Mouse (Mus musculus) megakaryocyte, embryonic 14.5 days (primary cell): ENCODE data around the gene Npff. TPM values are rescaled to one million over a fixed set of nuclear protein-coding genes. Genes with fewer than 3 reads are reported as not detected.

Experiments
- H3K27me3 ChIP-seq: replicated peaks from 2 replicates; pipeline ENCODE3; 2012; ENCODE audit warnings: inconsistent platforms
- H3K36me3 ChIP-seq: replicated peaks from 2 replicates; pipeline ENCODE3; 2012; ENCODE audit warnings: low read length, inconsistent platforms, mixed read lengths
- H3K4me1 ChIP-seq: 2 replicates; pipeline ENCODE4 v1.6.1; 2012; ENCODE audit warnings: inconsistent platforms
- H3K4me3 ChIP-seq: replicated peaks from 2 replicates; pipeline ENCODE3; 2012; ENCODE audit warnings: moderate library complexity, mild to moderate bottlenecking, inconsistent platforms
- H3K9me3 ChIP-seq: 2 replicates; pipeline ENCODE4 v1.6.1; 2012; ENCODE audit warnings: inconsistent platforms
- FLI1 ChIP-seq: IDR thresholded peaks from 2 replicates; pipeline ENCODE4 v1.6.1; 2012; ENCODE audit warnings: low read length, inconsistent platforms, mixed read lengths
- GATA1 ChIP-seq: IDR thresholded peaks from 3 replicates; pipeline ENCODE4 v1.6.1; 2012; ENCODE audit warnings: mixed read lengths, low read length, inconsistent platforms, borderline replicate concordance
- polyA plus RNA-seq: library from polyadenylated mRNA; stranded (reverse); fragments of >175 nt; gene quantifications from 2 replicates; pipeline ENCODE4 v1.2.3, GENCODE M21; 2012; ENCODE audit warnings: low replicate concordance; ENCODE audit not compliant: insufficient read depth

Gene Npff
- polyA plus RNA-seq, 1 experiment: 4.0 TPM

GRCm38 (mm10) chr15:102498322-102498721 is 26.4 kb downstream of the Npff start:
- Histone ChIP-seq H3K9me3 (no peaks in the 10 kb centered on the region), H3K27me3 (no peaks in the 10 kb centered on the region), H3K36me3 (peaks cover 97% of the 10 kb centered on the region), H3K4me1 (0 out of 2 replicates have a peak, but pooled peaks cover 6% of the 10 kb centered on the region), H3K4me3 (no peak overlapping the region)
- TF ChIP-seq FLI1 (no peak), GATA1 (no peak)

GRCm38 (mm10) chr15:102487664-102488063 is 37.1 kb downstream of the Npff start:
- TF ChIP-seq FLI1 (no peak), GATA1 (no peak)
- no peaks in the 10 kb centered on the region for H3K27me3 ChIP-seq
- peaks cover 100% of the 10 kb centered on the region for H3K36me3 ChIP-seq

DNA sequence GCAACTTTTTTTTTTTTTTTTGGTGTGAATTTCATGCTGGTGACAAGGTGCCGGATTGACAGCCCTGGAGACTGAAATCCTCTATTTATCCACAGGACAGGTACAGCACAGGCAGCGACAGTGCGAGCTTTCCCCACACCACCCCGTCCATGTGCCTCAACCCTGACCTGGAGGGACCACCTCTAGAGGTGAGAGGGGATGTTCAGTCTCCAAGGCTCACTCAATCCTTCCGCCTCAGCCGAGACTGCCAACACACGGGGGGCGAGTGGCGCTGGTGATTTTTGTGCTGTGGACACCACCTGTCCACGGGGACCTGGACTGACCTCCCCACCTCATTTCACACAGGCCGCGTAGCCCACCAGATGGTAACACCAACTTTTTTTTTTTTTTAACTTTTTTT is 38.9 kb downstream of the Npff start:
- no peaks in the 10 kb centered on the region for H3K9me3 ChIP-seq
- H3K27me3 ChIP-seq: no peaks in the 10 kb centered on the region
- H3K4me3 ChIP-seq: no peak overlapping the region
- peaks cover 16% of the 10 kb centered on the region for H3K4me1 ChIP-seq
- H3K36me3 ChIP-seq: peaks cover 98% of the 10 kb centered on the region
- TF ChIP-seq GATA1: no peak
- TF ChIP-seq FLI1: no peak

More at GRCm38 (mm10) chr15:102487664-102488063, 37.1 kb downstream of the Npff start:
- Histone ChIP-seq H3K4me1 (peaks cover 16% of the 10 kb centered on the region), H3K9me3 (no peaks in the 10 kb centered on the region), H3K4me3 (no peak overlapping the region)

DNA sequence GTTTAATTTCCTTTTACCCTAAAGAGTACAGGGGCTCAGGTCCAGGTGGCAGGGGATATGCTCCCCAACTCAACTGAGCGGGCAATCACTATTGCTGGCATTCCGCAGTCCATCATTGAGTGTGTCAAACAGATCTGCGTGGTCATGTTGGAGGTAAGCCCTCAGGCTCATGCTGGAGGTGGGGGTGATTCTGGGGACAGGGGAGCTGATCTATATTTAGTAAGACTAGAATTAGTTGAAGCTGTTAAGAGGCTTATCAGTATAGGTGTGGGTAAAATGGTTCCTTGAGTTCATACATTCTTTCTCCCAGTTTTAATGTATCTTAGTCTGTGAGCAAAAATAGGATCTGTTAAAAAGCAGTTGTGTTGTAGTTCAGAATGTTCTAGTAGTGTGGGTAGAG is 41.6 kb downstream of the Npff start:
- Histone ChIP-seq H3K4me1 (peaks cover 16% of the 10 kb centered on the region), H3K27me3 (no peaks in the 10 kb centered on the region), H3K36me3 (peaks cover 94% of the 10 kb centered on the region), H3K9me3 (no peaks in the 10 kb centered on the region), H3K4me3 (no peak overlapping the region)
- TF ChIP-seq FLI1: no peak
- TF ChIP-seq GATA1: no peak

DNA sequence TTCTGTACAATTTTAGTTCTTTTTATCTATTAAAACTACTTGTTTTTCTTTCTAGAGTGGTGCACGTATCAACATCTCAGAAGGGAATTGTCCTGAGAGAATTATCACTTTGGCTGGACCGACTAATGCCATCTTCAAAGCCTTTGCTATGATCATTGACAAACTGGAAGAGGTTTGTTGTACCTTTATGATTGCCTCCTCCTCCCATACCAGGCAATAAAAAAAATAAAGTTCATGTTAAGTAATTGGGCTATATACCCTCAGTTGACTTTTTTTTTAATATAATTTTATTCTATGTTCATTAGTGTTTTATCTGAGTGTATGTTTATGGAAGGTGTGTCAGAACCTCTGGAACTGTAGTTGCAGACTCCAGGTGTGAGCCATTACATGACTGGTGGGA is 50.2 kb downstream of the Npff start:
- no peak overlapping the region for H3K4me3 ChIP-seq
- no peaks in the 10 kb centered on the region for H3K27me3 ChIP-seq
- no peaks in the 10 kb centered on the region for H3K9me3 ChIP-seq
- peaks cover 65% of the 10 kb centered on the region for H3K36me3 ChIP-seq
- H3K4me1 ChIP-seq: peaks cover 18% of the 10 kb centered on the region
- TF ChIP-seq FLI1 (no peak), GATA1 (no peak)

Other genes with a start within 250 kb of the Npff start
- gene Mfsd5, start 245.5 kb downstream of the Npff start, polyA plus RNA-seq: 72.6 and 109 TPM in 2 replicates
- gene Espl1, start 228.7 kb downstream of the Npff start, polyA plus RNA-seq: 7.5 and 12.3 TPM in 2 replicates
- gene Pfdn5, start 198.8 kb downstream of the Npff start, polyA plus RNA-seq: 5.9 and 58.8 TPM in 2 replicates
- gene Myg1, start 193.2 kb downstream of the Npff start, polyA plus RNA-seq: 35.8 and 92.1 TPM in 2 replicates
- gene Aaas, start 174.2 kb downstream of the Npff start, polyA plus RNA-seq: 51.2 and 84.3 TPM in 2 replicates
- 0.10 TPM in 1 of 2 replicates, not detected in the other for gene Sp7, start 157.8 kb downstream of the Npff start, polyA plus RNA-seq
- 3.9 and 15.5 TPM in 2 replicates for gene Sp1, start 118.8 kb downstream of the Npff start, polyA plus RNA-seq
- gene Amhr2, start 79.6 kb downstream of the Npff start, polyA plus RNA-seq: 0.37 TPM in 1 of 2 replicates, not detected in the other
- gene Prr13, start 65.9 kb downstream of the Npff start, polyA plus RNA-seq: 978 and 1,945 TPM in 2 replicates
- gene Pcbp2, start 54.4 kb downstream of the Npff start, polyA plus RNA-seq: 254 and 404 TPM in 2 replicates
- not detected in 2 replicates for gene Gm10337, start 21.2 kb downstream of the Npff start, polyA plus RNA-seq
- 2.3 and 5.9 TPM in 2 replicates for gene Map3k12, start 7.9 kb downstream of the Npff start, polyA plus RNA-seq
- gene Tarbp2, start 6.8 kb downstream of the Npff start, polyA plus RNA-seq: 46.9 and 64.7 TPM in 2 replicates
- gene Gm28047, start 100.1 kb upstream of the Npff start, polyA plus RNA-seq: not detected in 2 replicates
- gene Atf7, start 100.5 kb upstream of the Npff start, polyA plus RNA-seq: 0.52 and 4.5 TPM in 2 replicates
- gene Atp5g2, start 147.4 kb upstream of the Npff start, polyA plus RNA-seq: 10.2 and 125 TPM in 2 replicates
- gene Calcoco1, start 197.2 kb upstream of the Npff start, polyA plus RNA-seq: 6.7 and 23.2 TPM in 2 replicates